Mouse (Mus musculus) myocyte (in vitro differentiated cells): ENCODE measurements around the gene Drd3. TPM values are rescaled to one million over a fixed set of nuclear protein-coding genes. Genes with fewer than 3 reads are reported as not detected.

Experiments used
- H3K27me3 ChIP-seq: one replicate; pipeline ENCODE4 v1.6.1; 2011; ENCODE audit not compliant: control insufficient read depth, insufficient read depth, insufficient read length
- H3K36me3 ChIP-seq: one replicate; pipeline ENCODE4 v1.6.1; 2011; ENCODE audit not compliant: control insufficient read depth, insufficient read depth
- H3K4me2 ChIP-seq: one replicate; pipeline ENCODE4 v1.6.1; 2011; ENCODE audit warnings: low read depth, control low read depth
- H3K4me3 ChIP-seq: one replicate; pipeline ENCODE4 v1.5.1; 2011; ENCODE audit warnings: mild to moderate bottlenecking, control low read depth, moderate library complexity
- H3K79me2 ChIP-seq: one replicate; pipeline ENCODE4 v1.6.1; 2011; ENCODE audit not compliant: control insufficient read depth, insufficient read depth
- H3ac ChIP-seq: one replicate; pipeline ENCODE4 v1.6.1; 2011; ENCODE audit not compliant: control insufficient read depth, insufficient read length
- CEBPB ChIP-seq: IDR thresholded peaks from 2 replicates; pipeline ENCODE4 v1.6.1; 2011; ENCODE audit warnings: mild to moderate bottlenecking, moderate library complexity; ENCODE audit not compliant: poor library complexity, insufficient read depth, severe bottlenecking
- E2F4 ChIP-seq: IDR thresholded peaks from one replicate; pipeline ENCODE4 v1.6.1; 2011; ENCODE audit warnings: mild to moderate bottlenecking, control low read depth, moderate library complexity; ENCODE audit not compliant: insufficient read depth
- MAX ChIP-seq: IDR thresholded peaks from one replicate; pipeline ENCODE4 v1.6.1; 2011; ENCODE audit warnings: low read depth, mild to moderate bottlenecking, control low read depth
- MYOD1 ChIP-seq, 3 experiments: IDR thresholded peaks; one replicate each; pipeline ENCODE4 v1.6.1; 2011; ENCODE audit warnings: control low read depth in 2 of 3, low read depth in 2 of 3, mild to moderate bottlenecking in 2 of 3, moderate library complexity in 1 of 3; ENCODE audit not compliant: insufficient read length in 2 of 3, control insufficient read depth in 1 of 3
- MYOG ChIP-seq, 3 experiments: IDR thresholded peaks; one replicate each; pipeline ENCODE4 v1.6.1; 2011; ENCODE audit warnings: control low read depth in 2 of 3, low read depth in 2 of 3, mild to moderate bottlenecking in 2 of 3; ENCODE audit not compliant: insufficient read length in 2 of 3, control insufficient read depth in 1 of 3, insufficient read depth in 1 of 3
- POLR2A ChIP-seq: IDR thresholded peaks from one replicate; pipeline ENCODE4 v1.6.1; 2011; ENCODE audit warnings: low read depth, mild to moderate bottlenecking, control low read depth, moderate library complexity; ENCODE audit not compliant: insufficient read length
- POLR2AphosphoS2 ChIP-seq: IDR thresholded peaks from one replicate; pipeline ENCODE4 v1.6.1; 2011; ENCODE audit warnings: low read depth, control low read depth; ENCODE audit not compliant: insufficient read length
- REST ChIP-seq: IDR thresholded peaks from one replicate; pipeline ENCODE4 v1.6.1; 2011; ENCODE audit warnings: mild to moderate bottlenecking, control low read depth, moderate library complexity; ENCODE audit not compliant: insufficient read depth, insufficient read length
- SRF ChIP-seq: IDR thresholded peaks from one replicate; pipeline ENCODE4 v1.6.1; 2011; ENCODE audit warnings: low read depth; ENCODE audit not compliant: control insufficient read depth, insufficient read length
- TCF12 ChIP-seq: IDR thresholded peaks from one replicate; pipeline ENCODE4 v1.6.1; 2011; ENCODE audit warnings: mild to moderate bottlenecking, control low read depth; ENCODE audit not compliant: poor library complexity, insufficient read depth, severe bottlenecking
- TCF3 ChIP-seq: IDR thresholded peaks from one replicate; pipeline ENCODE4 v1.6.1; 2011; ENCODE audit warnings: low read depth, control low read depth; ENCODE audit not compliant: insufficient read length
- USF1 ChIP-seq: IDR thresholded peaks from one replicate; pipeline ENCODE4 v1.6.1; 2011; ENCODE audit warnings: low read depth, mild to moderate bottlenecking, control low read depth, moderate library complexity
- polyA plus RNA-seq: library from polyadenylated mRNA; unstranded; fragments of >200 nt; fragmentation: generic; extraction: Trizol; gene quantifications from one replicate; pipeline ENCODE4 v1.2.1, GENCODE M21; 2012; ENCODE audit warnings: missing spikeins

The Drd3 gene
- not detected for polyA plus RNA-seq

DNA sequence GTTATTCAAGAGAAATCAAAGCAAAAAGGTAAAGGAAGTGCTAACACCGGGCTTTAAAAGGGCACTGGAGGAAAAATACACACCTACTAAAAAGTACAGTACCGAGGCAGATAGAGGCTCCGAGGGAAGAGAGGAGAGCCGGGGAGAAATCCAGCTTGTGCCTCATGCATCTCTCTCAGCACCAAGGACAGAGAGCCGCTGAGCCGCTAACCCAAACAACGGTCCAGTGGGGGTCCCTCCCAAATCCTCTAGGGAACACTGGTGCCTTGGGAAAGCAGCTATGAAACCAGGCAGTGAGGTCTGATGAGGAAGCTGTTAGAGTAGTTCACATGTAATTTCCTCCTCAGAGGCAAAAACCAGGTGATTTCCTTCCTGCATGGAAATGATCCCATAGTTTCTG is at the start of gene Drd3:
TSS of gene Drd3 (plus strand) at position 276 of the 400 bp plus-strand sequence.
- H3K27me3 ChIP-seq = no peaks in the 10 kb centered on the region
- no peaks in the 10 kb centered on the region for H3K79me2 ChIP-seq
- no peaks in the 10 kb centered on the region for H3K36me3 ChIP-seq
- H3K4me3 ChIP-seq = no peak within 1 kb of the TSS
- H3K4me2 ChIP-seq = no peak within 1 kb of the TSS
- no peak within 1 kb of the TSS for H3ac ChIP-seq
- TF ChIP-seq REST (peak; percentile 66), POLR2AphosphoS2 (no peak)

DNA sequence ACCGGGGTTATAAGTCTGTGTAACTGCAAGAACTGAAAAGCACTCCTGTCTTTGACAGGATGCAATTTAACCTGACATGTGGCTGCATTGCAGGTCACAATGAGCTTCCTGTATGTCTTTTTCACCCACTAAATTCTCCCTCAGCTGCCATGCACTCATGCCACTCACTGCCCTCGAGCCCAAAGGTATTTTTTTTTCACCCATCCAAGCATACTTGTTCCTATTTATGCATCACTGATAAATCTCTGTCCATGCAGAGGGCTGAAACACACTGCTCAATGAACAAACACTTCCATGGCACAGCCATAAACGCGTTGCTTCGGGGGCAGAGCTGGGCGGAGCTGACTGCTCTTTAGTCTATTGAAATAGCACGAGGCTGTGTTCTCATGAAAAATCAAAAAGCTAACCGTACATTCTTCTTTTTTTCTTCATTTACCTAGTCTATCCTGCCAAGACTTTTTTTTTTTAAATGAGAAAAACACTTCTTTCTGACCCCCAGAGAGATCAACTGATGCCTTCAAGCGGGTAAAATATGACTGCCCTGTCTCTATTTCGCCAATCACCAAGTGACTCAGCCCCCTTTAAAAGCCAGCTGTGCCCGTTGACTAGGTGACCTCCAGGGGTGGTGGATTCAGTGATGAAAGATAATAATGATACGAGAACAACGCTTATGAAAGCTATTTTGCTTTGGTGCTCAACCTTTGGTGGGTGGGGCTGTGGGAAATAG is 45.3 kb upstream of the Drd3 start:
- H3K36me3 ChIP-seq = no peaks in the 10 kb centered on the region
- H3K79me2 ChIP-seq = no peaks in the 10 kb centered on the region
- H3K27me3 ChIP-seq = no peaks in the 10 kb centered on the region
- no peak overlapping the region for H3ac ChIP-seq
- no peak overlapping the region for H3K4me3 ChIP-seq
- H3K4me2 ChIP-seq = no peak overlapping the region
- TF ChIP-seq MAX (no peak), SRF (no peak), POLR2AphosphoS2 (no peak), MYOD1 (IDR thresholded peaks at IDR 0.05; ENCODE audit: control insufficient read depth in 1 of 3, insufficient read length in 2 of 3, low read depth in 2 of 3) (no peak), TCF12 (no peak), TCF3 (no peak), POLR2A (no peak), CEBPB (no peak), MYOG (IDR thresholded peaks at IDR 0.05; ENCODE audit: control insufficient read depth in 1 of 3, insufficient read depth in 1 of 3, insufficient read length in 2 of 3, low read depth in 2 of 3) (no peak), REST (no peak), USF1 (no peak), E2F4 (no peak)

DNA sequence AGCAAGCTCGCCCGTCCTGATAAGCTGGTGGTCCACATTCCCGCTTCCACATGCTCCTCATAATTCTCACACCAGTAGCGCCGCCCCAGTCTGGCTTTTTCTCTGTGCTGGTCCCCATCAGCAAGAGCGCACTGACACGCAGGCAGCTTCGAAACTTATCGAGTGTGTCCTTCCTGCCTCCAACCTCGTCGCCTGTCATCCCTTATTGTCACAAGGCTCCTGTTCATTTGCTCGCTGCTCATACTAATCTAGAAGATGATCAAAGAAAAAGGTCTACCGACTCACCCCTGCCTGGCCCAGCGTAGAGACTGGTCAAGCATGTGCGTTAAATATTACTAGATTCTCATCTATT is 44.8 kb upstream of the Drd3 start:
- H3K4me2 ChIP-seq = no peak overlapping the region
- H3K36me3 ChIP-seq = no peaks in the 10 kb centered on the region
- H3K79me2 ChIP-seq = no peaks in the 10 kb centered on the region
- TF ChIP-seq POLR2AphosphoS2 = no peak
- TF ChIP-seq MYOD1 (IDR thresholded peaks at IDR 0.05; ENCODE audit: control insufficient read depth in 1 of 3, insufficient read length in 2 of 3, low read depth in 2 of 3) = no peak
- no peak for TF ChIP-seq REST
- TF ChIP-seq TCF3 = no peak
- no peak for TF ChIP-seq SRF
- no peak for TF ChIP-seq POLR2A
- no peak for TF ChIP-seq USF1
- TF ChIP-seq MYOG (IDR thresholded peaks at IDR 0.05; ENCODE audit: control insufficient read depth in 1 of 3, insufficient read depth in 1 of 3, insufficient read length in 2 of 3, low read depth in 2 of 3) = no peak
- no peak for TF ChIP-seq TCF12
- no peak overlapping the region for H3K4me3 ChIP-seq
- H3K27me3 ChIP-seq = no peaks in the 10 kb centered on the region
- H3ac ChIP-seq = no peak overlapping the region

DNA sequence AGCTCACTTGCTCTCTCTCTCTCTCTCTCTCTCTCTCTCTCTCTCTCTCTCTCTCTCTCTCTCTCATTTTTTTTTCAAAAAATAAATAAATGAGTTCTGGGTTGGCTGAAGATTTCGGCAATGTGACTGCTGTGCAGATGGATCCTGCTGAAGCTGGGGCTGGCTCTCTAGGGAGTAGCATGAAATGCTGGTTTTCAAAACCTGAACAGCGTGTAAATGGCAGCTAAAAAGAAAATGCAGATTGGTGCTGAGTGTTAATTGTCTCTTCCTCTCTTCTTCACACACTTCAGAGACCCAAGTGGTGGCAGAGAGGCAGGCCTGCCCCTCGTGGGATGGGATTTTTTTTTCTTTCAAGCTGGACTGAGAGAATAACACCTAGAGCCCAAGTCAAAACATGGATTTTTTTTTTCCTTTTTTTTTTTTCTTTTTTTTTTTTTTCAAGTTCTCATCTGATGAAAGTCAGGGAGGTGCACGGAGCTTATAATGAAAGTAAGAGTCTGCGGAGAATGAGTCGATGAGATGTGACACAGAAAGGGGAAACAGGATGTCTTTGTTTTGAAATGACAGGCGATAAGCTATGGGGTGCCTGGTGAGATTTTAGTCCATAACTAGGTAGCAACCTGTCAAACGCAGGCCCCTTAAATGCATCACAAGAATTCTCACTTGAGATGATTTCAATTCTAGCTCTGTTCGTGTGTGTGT is 44.2 kb upstream of the Drd3 start:
- no peaks in the 10 kb centered on the region for H3K79me2 ChIP-seq
- H3K4me2 ChIP-seq = no peak overlapping the region
- no peak overlapping the region for H3K4me3 ChIP-seq
- no peaks in the 10 kb centered on the region for H3K27me3 ChIP-seq
- H3ac ChIP-seq = no peak overlapping the region
- TF ChIP-seq MYOD1 (IDR thresholded peaks at IDR 0.05; ENCODE audit: control insufficient read depth in 1 of 3, insufficient read length in 2 of 3, low read depth in 2 of 3) = no peak
- no peak for TF ChIP-seq POLR2AphosphoS2
- no peak for TF ChIP-seq REST
- TF ChIP-seq E2F4 = no peak
- TF ChIP-seq TCF12 = no peak
- no peak for TF ChIP-seq POLR2A
- no peak for TF ChIP-seq MYOG (IDR thresholded peaks at IDR 0.05; ENCODE audit: control insufficient read depth in 1 of 3, insufficient read depth in 1 of 3, insufficient read length in 2 of 3, low read depth in 2 of 3)
- no peak for TF ChIP-seq MAX
- H3K36me3 ChIP-seq = no peaks in the 10 kb centered on the region

DNA sequence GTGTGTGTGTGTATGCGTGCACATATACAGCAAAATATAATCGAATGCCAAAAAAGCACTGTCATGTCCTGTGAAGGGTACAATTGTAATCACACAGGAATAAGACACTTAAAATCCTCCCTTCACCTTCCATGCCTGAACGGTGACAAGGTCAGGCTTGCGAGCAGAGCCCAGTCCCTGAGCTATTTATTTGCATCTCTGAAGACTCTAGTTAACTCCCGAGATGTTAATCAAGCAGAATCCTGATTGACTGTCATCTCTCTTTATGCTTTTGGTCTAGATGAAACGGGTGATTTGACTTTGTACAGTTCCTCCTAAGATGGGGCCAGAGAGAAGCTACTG is 43.7 kb upstream of the Drd3 start:
- Histone ChIP-seq H3ac (no peak overlapping the region), H3K27me3 (no peaks in the 10 kb centered on the region), H3K36me3 (no peaks in the 10 kb centered on the region), H3K4me3 (no peak overlapping the region), H3K4me2 (no peak overlapping the region), H3K79me2 (no peaks in the 10 kb centered on the region)
- TF ChIP-seq USF1 = no peak
- no peak for TF ChIP-seq E2F4
- TF ChIP-seq SRF = no peak
- no peak for TF ChIP-seq MYOG (IDR thresholded peaks at IDR 0.05; ENCODE audit: control insufficient read depth in 1 of 3, insufficient read depth in 1 of 3, insufficient read length in 2 of 3, low read depth in 2 of 3)
- no peak for TF ChIP-seq POLR2A
- TF ChIP-seq REST = no peak
